Mouse (Mus musculus) frontal cortex, postnatal 14 days (tissue): ENCODE data around the gene Acp7.
"Not testable (repeated sequence)": the region's sequence is repeated elsewhere in the genome, so short reads cannot be mapped to it uniquely, and the experiment has no call there.

ENCODE experiments used
- DNase-seq, 2 experiments: peaks; one replicate each; pipeline ENCODE4 v3.0.0; 2022; ENCODE audit warnings: low spot score in 2 of 2

Gene Acp7

DNA sequence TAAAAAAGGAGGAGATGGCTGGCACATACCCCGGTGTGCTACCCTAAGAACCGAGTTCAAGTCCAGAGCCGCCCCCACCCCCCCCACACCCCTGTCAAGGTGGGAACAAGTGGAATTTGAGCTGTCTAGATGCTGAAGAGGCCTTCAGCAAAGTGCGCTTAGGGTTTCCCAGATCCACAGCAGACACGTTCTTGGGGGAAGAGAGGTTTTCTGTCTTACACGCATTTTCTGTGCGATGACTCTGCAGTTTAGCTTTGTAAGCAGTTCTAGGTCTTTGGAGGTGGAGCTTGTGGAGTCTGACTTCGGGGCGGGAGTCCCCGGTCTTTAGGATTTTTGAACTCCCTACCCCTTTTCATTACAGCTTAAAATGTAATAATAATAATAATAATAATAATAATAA, at the start of gene Acp7:
TSS of gene Acp7 (minus strand) at position 260 of the 400 bp plus-strand sequence.
- no peak for DNase-seq

DNA sequence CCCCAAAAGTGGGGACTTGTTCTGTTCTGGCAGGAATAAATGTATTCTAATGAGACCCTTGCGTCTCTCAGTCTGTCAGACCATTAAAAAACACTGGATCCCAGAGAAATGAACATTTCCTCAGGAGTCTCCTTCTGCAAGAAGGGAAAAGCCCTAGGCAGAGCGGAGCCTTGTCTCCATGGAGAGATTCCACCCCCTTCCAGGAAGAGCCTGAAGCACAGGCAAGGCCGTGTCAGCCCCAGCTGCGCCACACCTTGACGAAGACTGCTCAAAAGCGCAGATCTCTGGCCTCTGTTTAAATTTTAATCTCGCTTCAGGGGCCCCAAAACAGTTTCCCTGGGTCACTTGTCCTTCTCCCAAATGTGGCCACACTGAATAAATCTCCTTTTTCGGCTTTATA, 46.5 kb upstream of the Acp7 start:
- DNase-seq, result no peak

DNA sequence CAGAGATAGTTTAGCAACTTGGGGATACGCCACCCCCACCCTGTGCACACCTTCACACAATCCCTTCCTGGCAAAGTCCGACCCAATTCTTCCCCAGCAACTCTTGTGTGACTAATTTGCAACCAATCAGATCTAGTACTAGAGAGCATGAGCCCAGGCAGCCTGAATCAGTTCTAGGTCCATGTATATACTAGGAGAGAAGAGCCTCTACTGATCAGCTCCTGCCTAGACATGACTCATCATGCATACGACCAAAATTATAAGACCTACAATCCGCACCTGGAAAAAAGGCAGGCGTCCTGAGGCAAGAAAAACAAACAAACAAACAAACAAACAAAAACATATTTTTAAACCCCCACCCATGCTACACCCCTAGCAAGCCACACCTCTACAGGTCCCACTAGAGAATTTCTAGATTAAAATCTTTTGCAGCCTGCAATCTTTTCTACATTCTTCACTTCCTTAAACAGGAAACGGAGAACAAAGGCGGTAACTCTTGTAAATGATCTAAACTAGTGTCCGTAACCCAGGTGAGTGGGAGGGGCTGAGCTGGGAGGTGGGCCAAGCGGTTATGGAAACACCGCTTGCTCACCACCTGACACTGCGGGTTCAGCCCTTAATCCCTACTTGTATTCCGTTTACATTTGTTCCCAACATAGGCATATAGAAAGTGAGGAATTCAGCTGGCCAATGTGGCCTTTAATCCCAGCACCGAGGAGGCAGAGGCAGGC, 45.8 kb upstream of the Acp7 start:
- DNase-seq, result no peak

DNA sequence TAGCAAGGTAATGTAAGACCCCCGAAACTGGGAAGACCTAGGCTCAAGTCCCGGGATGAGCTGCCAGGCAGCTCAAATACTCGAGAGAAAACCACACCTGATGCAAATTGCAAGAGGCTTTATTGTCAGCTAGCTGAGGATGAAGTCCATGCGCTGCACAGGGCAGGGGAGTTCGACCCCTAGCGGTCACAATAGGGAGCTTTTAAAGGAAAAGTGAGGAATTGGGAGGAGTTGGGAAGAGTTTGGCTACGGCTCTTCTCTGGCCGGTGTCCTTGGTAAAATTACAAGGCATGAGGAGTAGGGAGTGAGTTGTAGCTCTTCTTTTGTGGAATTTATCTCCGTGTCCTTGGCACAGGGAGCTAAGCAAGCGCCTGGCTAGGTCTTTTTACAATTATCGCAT, 44.6 kb upstream of the Acp7 start:
- DNase-seq, result no peak

DNA sequence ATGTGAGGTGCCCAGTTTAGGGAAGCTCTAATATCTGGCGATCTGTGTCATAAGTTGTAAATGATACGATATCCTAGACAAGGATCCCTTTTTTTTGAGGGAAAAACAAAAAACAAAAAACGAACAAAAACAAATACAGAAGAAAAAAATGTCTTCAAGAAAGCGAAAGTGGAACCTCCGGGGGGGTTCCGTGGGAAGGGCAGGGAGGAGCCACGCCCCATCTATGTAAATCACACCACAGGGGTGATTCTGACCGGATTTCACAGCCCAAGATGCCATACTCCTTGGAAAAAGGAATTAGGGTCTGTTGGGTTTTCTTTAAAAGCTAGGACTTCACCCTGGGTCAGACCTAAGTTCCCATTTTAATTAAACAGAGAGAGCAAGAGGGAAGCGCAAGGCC, 43.9 kb upstream of the Acp7 start:
- DNase-seq, result no peak

DNA sequence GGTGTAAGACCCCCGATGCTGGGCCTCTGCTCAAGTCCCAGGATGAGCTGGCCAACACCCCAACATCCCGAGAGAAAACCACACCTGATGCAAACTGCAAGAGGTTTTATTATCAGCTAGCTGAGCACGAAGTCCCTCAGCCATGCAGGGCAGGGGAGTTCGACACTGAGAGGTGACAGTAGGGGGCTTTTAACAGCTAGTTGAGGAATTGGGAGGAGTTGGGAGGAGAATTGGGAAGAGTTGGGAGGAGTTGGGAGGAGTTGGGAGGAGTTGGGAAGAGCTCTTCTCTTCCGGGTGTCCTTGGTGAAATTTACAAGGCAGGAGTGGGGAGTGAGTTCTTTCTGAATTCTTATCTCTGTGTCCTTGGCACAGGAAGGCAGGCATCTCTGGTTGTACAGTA, 41.7 kb upstream of the Acp7 start:
- not testable (repeated sequence) for DNase-seq

DNA sequence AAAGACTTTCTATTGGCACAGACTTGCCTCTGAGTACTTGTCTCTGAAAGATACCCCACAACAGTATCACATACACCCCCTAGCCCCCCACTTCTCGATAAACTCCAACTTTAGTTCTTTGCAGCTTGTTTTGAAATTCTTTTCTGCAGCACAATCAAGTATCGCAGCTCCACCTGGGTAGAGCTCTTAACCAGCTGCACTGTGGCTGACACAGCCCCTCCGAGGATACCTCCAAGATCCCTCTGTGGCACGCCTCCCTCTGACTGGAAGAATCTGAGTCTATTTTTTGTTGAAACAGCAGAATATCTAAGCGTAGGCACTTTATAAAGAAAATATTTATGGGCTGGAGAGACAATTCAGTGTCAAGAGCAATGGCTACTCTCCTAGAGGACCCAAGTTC, 41.1 kb upstream of the Acp7 start:
- DNase-seq, result no peak

DNA sequence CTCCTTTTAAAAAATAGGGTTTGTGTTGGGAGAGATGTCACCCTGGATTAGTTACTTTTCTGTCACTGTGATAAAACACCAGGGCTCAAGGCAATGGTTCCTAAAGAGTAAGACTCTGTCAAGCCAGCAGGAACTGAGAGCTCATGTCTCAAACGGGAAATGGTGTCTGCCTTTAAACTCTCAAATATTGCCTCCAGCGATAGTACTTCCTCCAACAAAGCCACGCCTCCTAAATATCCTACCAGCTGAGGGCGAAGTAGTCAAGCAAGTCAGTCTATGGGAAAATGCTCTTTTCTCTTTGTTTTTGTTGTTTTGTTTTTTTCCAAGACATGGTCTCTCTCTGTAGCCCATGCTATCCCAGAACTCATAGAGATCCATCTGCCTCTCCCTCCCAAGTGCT, 40.0 kb upstream of the Acp7 start:
- DNase-seq, result no peak

DNA sequence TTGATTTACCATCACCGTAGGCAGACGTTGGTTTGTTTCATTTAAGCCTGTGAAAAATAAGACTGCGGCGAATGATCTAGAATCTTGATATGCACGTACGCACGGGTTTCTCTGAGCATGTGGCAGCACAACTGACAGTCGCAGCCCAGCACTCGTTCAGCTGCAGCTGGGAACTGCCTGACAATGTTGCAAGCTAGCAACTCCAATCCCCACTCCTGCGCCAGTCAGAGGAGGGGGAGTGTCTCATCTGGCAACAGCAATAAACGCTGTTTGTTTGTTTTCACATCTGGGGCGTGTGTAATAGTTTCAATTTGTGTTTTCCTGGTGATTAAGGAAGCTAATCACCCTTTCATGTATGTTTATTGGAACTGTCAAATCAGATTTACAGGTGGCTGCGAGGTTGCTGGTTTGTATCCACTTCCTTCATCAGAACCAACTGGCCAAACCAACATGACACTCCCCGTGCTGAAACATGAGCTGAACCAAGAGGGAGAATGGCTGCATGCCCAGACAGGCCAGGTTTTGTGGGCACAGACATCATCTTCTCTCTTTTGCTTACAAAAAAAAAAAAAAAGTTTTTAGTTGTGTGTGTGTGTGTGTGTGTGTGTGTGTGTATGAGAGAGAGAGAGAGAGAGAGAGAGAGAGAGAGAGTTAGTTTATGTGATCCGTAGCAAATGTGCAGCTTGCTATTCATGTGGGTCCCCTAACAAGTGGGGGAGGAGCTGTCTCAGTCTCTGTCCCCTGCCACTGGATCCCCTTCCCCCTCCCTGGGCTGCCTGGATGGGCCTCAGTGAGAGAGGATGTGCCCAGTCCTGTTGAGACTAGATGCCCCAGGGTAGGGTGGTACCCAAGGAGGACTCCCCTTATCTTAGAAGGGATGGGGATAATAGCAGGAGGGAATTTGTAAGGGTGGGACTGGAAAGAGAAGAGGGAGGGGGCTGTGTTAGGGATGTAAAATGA, 34.8 kb upstream of the Acp7 start:
- DNase-seq, result no peak

DNA sequence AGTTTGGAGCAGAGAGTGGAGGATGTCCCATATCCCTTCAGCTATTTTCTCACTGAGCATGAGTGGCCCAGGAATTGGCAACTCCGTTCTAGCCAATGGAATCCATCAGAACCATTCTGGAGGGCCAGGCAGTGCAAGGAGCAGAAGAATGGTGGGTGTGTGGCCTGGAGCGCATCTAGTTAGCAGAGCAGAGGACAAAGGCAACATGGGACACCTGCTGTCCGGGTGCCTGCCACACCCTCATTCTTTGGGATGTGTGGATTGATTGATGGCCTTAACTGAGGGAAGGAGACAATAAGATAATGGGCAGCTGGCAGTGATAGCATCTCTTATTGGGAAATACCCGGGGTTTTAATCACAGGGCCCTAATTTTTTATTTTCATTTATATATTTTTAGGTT, 25.3 kb upstream of the Acp7 start:
- no peak for DNase-seq

DNA sequence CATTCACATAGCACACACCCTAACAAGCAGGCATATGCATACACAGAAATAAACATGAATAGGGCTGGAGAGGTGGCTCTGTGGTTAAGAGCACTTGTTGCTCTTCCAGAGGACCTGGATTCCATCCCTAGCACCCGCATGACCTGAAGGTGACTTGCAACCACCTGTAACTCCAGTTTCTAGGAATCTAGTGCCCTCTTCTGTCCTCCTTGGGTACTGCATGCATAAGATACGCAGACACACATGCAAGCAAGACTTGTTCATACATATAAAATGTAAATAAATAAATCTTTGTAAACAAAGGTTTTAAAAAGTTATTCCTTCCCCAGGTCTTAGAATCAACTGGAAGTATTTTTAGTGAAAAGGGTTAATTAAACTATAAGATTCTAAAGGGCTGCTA, 20.0 kb upstream of the Acp7 start:
- DNase-seq, result no peak

DNA sequence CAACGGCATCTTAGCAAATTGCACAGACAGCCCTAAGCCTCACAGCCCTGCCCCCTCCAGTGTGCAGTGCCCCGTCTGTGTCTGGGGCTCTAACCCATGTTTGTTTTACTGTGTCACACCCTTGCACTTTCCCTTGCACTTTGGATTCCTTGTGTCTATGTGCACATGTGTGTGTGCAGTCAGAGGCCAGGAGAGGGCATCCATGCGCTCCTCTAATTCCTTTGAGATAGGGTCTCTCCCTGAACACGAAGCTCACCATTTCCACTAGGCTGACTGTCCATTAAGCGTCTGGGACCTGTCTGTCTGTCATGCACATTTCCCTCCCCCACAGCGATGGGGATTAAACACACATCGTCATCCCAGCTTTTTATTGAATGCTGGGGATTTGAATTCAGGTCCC, 15.9 kb upstream of the Acp7 start:
- no peak for DNase-seq

DNA sequence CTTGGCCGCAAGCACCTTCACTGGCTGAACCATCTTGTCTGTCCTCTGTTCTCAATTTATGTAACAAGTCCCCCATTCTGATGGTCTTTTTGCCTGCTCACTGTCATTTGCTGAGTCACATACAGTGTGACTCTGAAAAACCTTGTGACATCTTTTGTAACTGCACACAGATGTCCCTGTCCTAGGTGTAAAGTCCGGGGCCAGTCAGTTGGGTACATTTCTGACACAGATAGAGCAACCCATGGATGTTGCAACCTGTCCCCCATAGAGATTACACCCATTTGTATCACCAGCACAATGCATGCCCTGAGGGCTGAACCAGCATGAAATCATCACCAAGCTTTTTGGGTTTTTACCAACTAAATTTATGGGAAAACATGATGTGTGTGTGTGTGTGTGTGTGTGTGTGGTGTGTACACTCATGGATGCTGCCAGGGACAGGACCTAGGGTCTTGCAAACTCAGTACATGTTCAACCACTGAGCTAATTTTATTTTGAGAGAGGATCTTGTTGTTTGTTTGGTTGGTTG, 14.9 kb upstream of the Acp7 start:
- no peak for DNase-seq

DNA sequence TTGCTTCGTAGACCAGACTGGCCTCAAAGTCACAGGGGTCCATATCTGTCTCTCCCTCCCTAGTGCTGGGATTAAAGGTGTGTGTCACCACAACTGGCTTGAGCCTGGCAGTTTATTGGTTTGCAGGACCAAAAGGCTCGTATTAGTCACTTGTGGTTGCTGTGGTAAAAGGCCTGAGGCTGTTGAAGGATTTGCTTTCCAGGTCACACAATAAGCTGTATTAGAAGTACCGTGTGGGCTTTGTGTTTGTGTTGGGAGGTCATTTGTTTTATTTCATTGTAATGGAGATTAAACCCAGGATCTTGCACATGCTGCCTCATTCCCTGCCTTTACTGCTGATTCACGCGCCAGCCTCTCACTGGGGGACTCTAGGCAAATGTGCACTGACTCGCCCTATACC, 14.2 kb upstream of the Acp7 start:
- no peak for DNase-seq

DNA sequence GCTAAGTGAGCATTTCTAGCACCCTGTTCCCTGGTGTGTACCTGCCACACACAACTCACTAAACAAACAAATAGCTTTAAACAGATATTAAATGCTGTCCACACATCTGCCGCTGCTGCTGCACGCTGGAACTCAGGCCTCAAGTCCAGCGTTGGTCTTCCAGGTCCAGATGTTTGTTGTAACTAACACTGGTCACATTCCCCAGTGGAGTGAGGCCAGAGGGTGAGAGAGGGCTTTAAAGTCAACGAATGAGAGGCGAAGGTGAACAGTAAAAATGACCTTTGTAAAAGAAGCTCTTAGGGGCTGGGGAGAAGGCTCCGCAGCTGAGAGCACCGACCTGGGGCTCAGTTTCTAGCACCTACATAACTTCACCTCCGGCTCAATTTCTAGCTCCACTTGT, 10.4 kb upstream of the Acp7 start:
- DNase-seq, result no peak

DNA sequence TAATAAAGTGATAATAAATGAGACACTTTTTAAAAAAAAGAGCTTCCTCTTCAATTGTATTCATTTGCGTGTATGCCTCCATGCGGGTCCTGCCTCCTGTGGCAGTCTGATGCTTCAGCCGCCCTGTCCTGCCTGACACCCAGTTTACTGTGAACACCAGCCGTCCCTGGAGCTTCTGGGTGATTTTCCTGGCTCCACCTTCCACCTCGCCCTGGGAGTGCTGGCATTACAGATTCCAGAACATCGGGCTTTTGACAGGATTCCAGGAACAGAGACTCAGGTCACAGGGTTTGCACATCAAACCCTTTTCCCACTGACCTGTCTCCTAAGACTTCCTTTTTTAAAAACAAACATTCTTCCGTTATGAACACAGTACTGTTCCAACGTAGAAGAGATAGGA, 6.4 kb upstream of the Acp7 start:
- DNase-seq, result no peak

DNA sequence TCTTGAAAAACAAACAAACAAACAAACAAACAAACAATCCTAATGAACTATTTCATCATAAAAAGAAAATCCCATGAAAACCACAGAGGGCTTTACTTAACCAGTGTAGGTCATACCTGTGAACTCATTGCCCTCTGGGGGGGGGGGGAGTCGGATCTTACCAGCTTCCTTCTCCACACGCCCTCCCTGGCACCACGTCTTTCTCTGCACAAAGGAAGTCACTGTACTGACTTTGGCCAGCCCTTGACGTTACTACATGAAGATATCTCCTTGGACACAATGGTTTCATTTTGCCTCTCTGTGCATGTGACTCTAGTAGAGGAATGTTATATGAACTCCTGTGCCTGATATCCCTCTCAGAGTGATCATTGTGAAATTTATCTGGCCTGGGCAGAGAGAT, 3.0 kb upstream of the Acp7 start:
- no peak for DNase-seq

DNA sequence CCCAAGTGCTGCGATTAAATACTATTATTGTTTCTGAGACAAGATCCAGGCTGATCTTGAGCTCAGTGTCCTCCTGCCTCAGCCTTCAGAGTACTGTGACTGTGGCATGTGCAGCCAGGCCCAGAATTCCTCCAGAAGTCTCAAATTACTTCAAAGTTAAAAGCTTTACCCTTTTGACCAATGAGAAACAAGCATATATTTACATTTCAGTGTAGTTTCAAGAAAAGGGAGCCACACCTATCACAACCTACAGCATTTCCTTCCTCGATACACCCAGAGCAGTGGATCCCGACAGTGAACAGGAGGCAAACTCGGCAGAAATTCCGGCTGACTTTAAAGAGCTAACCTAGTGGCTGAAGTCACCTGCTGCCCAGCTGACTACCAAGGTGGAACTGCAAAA, 6.3 kb downstream of the Acp7 start:
- DNase-seq, result no peak

DNA sequence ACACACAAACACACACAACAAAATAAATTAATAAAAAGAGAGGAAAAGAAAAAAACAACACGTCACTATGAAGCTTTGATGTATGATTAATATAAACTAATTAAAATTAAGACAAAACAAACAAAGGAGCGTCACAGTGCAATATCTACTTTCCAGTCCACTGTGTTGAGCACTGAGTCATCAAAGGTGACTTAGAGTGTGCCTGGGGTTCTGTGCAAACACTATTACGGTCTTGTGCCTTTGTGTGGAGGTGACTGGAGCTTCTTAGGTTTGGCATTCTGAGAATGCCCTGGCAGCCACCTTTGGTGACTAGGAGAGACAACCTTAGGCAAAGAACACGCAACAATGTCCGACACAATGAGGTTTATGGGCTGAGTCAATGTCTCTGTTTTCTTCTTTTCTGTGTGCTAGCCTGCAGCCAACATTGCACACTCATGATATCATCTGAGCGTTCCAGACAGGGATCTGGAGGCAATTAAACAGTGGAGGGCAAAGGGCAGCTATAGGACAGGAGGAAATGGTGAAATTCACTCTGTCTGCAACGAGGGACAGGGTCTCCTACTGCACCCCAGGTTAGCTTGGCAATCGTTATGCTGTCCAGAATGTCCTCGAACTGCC, 11.9 kb downstream of the Acp7 start:
- no peak for DNase-seq

DNA sequence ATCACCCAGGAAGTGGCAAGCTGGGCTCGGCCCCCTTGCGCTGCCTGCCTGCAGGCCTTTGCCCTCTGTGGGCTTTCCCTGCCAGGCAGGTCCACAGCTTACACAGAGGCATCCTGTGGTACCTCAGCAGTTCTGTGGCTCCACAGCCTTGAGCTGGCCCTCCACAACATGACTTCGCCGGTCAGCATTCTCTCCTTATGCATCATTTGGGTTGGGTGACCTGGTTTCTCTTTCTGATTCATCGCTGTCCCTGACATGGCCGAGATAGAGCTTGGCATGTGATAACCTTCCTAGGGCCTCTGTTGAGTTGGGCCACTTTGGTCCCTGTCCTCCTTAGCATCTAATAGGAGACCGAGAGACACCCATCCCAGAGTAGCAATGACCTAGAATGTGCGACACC, 25.2 kb downstream of the Acp7 start:
- DNase-seq, result no peak

DNA sequence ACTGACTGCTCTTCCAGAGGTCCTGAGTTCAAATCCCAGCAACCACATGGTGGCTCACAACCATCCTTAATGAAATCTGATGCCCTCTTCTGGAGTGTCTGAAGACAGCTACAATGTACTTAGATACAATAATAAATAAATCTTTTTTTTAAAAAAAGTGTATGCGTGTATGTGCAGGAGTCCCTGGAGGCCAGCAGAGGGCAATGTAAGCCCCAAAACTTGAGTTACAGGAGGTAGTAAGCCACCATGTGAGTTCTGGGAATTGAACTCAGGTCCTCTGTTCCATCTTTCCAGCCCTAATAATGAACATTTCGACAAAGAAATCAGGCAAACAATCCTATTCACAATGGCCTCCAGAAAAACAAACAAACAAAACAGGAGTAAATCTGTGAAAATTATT, 27.3 kb downstream of the Acp7 start:
- DNase-seq, result not testable (repeated sequence)

DNA sequence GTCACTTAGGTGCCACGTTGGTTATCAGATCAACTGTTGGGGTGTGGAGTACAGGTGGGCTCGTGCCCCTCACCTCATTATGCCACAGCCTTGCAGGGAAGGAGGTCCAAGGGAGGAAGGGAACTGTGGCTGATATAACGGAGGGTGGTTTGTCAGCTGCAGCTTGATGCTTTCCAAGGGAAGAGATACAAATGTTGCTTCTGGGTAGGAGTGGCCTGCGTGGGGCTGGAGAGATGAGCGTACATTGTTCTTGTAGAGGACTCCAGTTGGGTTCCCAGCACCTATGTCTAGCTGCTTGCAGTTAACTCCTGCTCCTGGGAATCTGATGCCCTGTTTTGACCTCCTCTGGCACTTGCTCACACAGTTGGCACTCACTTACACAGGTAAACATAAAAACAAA, 28.0 kb downstream of the Acp7 start:
- DNase-seq, result no peak
